Mouse (Mus musculus) bone marrow macrophage, adult 2 months (primary cell): Measurements from ENCODE around the gene Lrba. TPM values are rescaled to one million over a fixed set of nuclear protein-coding genes. Genes with fewer than 3 reads are reported as not detected.

Experiments used
- H3K27ac ChIP-seq: 2 replicates; pipeline ENCODE4 v1.5.1; 2012; ENCODE audit warnings: low read depth, low read length; ENCODE audit not compliant: insufficient read depth
- H3K4me1 ChIP-seq: 2 replicates; pipeline ENCODE4 v1.6.1; 2012; ENCODE audit warnings: low read length; ENCODE audit not compliant: control insufficient read depth, insufficient read depth
- H3K4me3 ChIP-seq: 2 replicates; pipeline ENCODE4 v1.5.1; 2012; ENCODE audit warnings: mild to moderate bottlenecking, low read length, moderate library complexity; ENCODE audit not compliant: insufficient read depth
- CTCF ChIP-seq: IDR thresholded peaks from 2 replicates; pipeline ENCODE4 v1.5.1; 2012; ENCODE audit warnings: low read depth, mild to moderate bottlenecking, low read length, moderate library complexity
- POLR2A ChIP-seq: IDR thresholded peaks from 2 replicates; pipeline ENCODE4 v1.6.1; 2012; ENCODE audit warnings: mild to moderate bottlenecking, low read depth, low read length, borderline replicate concordance
- polyA plus RNA-seq: library from polyadenylated mRNA; stranded (reverse); fragments of >200 nt; gene quantifications from 2 replicates; pipeline ENCODE4 v1.2.4, GENCODE M21; 2012; ENCODE audit not compliant: missing spikeins, insufficient read depth, insufficient read length

Lrba gene
- polyA plus RNA-seq, 1 experiment: 5.8 TPM

- no peaks in the 10 kb centered on the region for H3K4me1 ChIP-seq
These were observed 576.4 kb downstream of the Lrba start for GRCm38 (mm10) chr3:86800841-86801240.

GRCm38 (mm10) chr3:86802825-86803224 lies 578.3 kb downstream of the Lrba start:
- TF ChIP-seq POLR2A (no peak), CTCF (no peak)
- Histone ChIP-seq H3K27ac (no peak overlapping the region), H3K4me1 (no peaks in the 10 kb centered on the region), H3K4me3 (no peak overlapping the region)

More at GRCm38 (mm10) chr3:86800841-86801240, 576.4 kb downstream of the Lrba start:
- TF ChIP-seq CTCF (no peak), POLR2A (no peak)
- no peak overlapping the region for H3K4me3 ChIP-seq
- no peak overlapping the region for H3K27ac ChIP-seq

- TF ChIP-seq POLR2A: no peak
- no peak for TF ChIP-seq CTCF
- Histone ChIP-seq H3K4me3 (no peak overlapping the region), H3K4me1 (no peaks in the 10 kb centered on the region), H3K27ac (no peak overlapping the region)
These were observed 579.8 kb downstream of the Lrba start for GRCm38 (mm10) chr3:86804265-86804664.

- TF ChIP-seq POLR2A (no peak), CTCF (no peak)
- Histone ChIP-seq H3K27ac (no peak overlapping the region), H3K4me1 (no peaks in the 10 kb centered on the region), H3K4me3 (no peak overlapping the region)
These were observed 582.4 kb downstream of the Lrba start for GRCm38 (mm10) chr3:86806834-86807233.

- peak; percentile 37; the same call in 1 of the 2 replicates for TF ChIP-seq CTCF
- TF ChIP-seq POLR2A: no peak
- Histone ChIP-seq H3K4me1 (no peaks in the 10 kb centered on the region), H3K4me3 (no peak overlapping the region), H3K27ac (no peak overlapping the region)
These were observed 583.4 kb downstream of the Lrba start for GRCm38 (mm10) chr3:86807750-86808467.

- Histone ChIP-seq H3K4me1 (no peaks in the 10 kb centered on the region), H3K27ac (no peak overlapping the region), H3K4me3 (no peak overlapping the region)
- TF ChIP-seq POLR2A: no peak
- no peak for TF ChIP-seq CTCF
These were observed 584.7 kb downstream of the Lrba start for GRCm38 (mm10) chr3:86809199-86809598.

- no peak overlapping the region for H3K4me3 ChIP-seq
- no peak for TF ChIP-seq POLR2A
- no peak for TF ChIP-seq CTCF
- no peaks in the 10 kb centered on the region for H3K4me1 ChIP-seq
- no peak overlapping the region for H3K27ac ChIP-seq
These were observed 585.2 kb downstream of the Lrba start for GRCm38 (mm10) chr3:86809646-86810045.

GRCm38 (mm10) chr3:86810908-86811307 lies 586.4 kb downstream of the Lrba start:
- TF ChIP-seq CTCF (no peak), POLR2A (no peak)
- Histone ChIP-seq H3K4me1 (no peaks in the 10 kb centered on the region), H3K27ac (no peak overlapping the region), H3K4me3 (no peak overlapping the region)

- Histone ChIP-seq H3K4me1 (no peaks in the 10 kb centered on the region), H3K4me3 (no peak overlapping the region), H3K27ac (no peak overlapping the region)
- TF ChIP-seq POLR2A (no peak), CTCF (peak; percentile 66)
These were observed 588.2 kb downstream of the Lrba start for GRCm38 (mm10) chr3:86812689-86813088.

- no peak for TF ChIP-seq POLR2A
- no peak overlapping the region for H3K27ac ChIP-seq
- no peak overlapping the region for H3K4me3 ChIP-seq
- no peaks in the 10 kb centered on the region for H3K4me1 ChIP-seq
These were observed 593.6 kb downstream of the Lrba start for GRCm38 (mm10) chr3:86818001-86818585.

GRCm38 (mm10) chr3:86819372-86819771 lies 594.9 kb downstream of the Lrba start:
- no peaks in the 10 kb centered on the region for H3K4me1 ChIP-seq
- TF ChIP-seq CTCF: no peak
- no peak for TF ChIP-seq POLR2A
- no peak overlapping the region for H3K27ac ChIP-seq
- no peak overlapping the region for H3K4me3 ChIP-seq
